Mouse (Mus musculus): ENCODE data around the gene Gad2. TPM values are rescaled to one million over a fixed set of nuclear protein-coding genes. Genes with fewer than 3 reads are reported as not detected.

Gene Gad2
- polyA plus RNA-seq, 1 experiment, result 0.01 TPM

Other genes with a start within 250 kb of the Gad2 start
- gene Apbb1ip, start 151.9 kb downstream of the Gad2 start, polyA plus RNA-seq (2012; rRNA removed), result 2.1 and 3.1 TPM in 2 replicates

Data from large intestine, adult 2 months (tissue).